Mouse (Mus musculus): ENCODE results near the gene Gm21976. TPM values are rescaled to one million over a fixed set of nuclear protein-coding genes. Genes with fewer than 3 reads are reported as not detected.

The Gm21976 gene
- polyA plus RNA-seq, 1 experiment, result not detected

DNA sequence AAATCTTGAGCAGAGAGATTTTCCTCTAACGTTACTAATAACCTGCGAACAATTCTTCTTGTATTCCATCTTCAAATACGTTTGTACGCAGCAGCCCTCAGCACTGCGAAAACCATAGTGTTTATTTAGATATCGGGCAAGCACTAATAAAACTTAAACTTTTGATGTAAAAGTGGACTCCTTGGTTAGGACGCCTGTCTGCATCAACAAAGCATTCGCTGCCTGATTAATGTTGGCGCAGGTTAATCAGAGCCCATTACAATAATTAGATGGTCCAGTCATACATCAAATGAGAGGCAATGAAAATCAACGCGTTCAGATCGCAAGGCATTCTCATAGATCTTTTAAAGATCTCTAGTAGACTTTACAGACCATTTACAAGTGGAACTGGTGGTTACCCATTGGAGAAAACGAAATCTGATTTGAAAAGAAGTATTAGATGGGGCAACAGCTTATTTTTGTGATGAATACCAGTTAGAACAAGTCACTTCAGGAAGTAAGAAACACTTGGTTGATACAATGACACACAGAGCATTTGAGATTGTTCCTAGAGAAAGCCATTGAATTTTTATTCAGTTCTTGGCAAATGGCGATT is 72.8 kb downstream of the Gm21976 start:
- no peak overlapping the region for H3K4me3 ChIP-seq (replicated peaks; ENCODE audit: control insufficient read depth, low read depth, low read length)
- no peaks in the 10 kb centered on the region for H3K4me1 ChIP-seq (ENCODE audit: control insufficient read depth, insufficient read depth, low read length)
- H3K27ac ChIP-seq (ENCODE audit: control insufficient read depth, insufficient read depth, low read depth, low read length, poor library complexity), result no peak overlapping the region
- WGBS, result 16% methylated on average over 14 of the region's 14 CpGs
- no peak for TF ChIP-seq POLR2A (IDR thresholded peaks at IDR 0.05; ENCODE audit: borderline replicate concordance, control insufficient read depth, low read depth, low read length)
- no peak for TF ChIP-seq CTCF (IDR thresholded peaks at IDR 0.05; ENCODE audit: control insufficient read depth, insufficient read depth, low read length)

DNA sequence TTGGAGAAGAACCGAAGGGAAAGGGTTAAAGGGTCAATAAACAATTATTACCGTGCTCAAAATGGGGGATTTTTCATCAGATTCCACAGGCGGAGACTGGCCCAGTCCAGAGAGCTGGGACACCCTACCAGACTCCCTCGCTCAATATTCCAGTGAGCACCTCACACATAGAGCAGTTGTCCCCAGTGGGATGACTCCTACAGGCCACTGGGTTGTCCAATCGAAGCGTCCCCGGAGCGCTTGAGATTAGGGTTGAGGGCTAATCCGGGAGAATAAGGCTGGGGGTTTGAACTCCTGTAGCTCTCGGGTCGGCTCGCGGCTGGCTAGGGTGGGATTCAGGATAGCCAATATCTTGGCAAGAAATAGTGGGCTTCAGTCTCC is 74.0 kb downstream of the Gm21976 start:
- H3K4me3 ChIP-seq (replicated peaks; ENCODE audit: control insufficient read depth, low read depth, low read length), result no peak overlapping the region
- WGBS, result 3% methylated on average over 13 of the region's 13 CpGs
- no peaks in the 10 kb centered on the region for H3K4me1 ChIP-seq (ENCODE audit: control insufficient read depth, insufficient read depth, low read length)
- no peak for TF ChIP-seq POLR2A (IDR thresholded peaks at IDR 0.05; ENCODE audit: borderline replicate concordance, control insufficient read depth, low read depth, low read length)
- no peak for TF ChIP-seq CTCF (IDR thresholded peaks at IDR 0.05; ENCODE audit: control insufficient read depth, insufficient read depth, low read length)
- no peak overlapping the region for H3K27ac ChIP-seq (ENCODE audit: control insufficient read depth, insufficient read depth, low read depth, low read length, poor library complexity)

DNA sequence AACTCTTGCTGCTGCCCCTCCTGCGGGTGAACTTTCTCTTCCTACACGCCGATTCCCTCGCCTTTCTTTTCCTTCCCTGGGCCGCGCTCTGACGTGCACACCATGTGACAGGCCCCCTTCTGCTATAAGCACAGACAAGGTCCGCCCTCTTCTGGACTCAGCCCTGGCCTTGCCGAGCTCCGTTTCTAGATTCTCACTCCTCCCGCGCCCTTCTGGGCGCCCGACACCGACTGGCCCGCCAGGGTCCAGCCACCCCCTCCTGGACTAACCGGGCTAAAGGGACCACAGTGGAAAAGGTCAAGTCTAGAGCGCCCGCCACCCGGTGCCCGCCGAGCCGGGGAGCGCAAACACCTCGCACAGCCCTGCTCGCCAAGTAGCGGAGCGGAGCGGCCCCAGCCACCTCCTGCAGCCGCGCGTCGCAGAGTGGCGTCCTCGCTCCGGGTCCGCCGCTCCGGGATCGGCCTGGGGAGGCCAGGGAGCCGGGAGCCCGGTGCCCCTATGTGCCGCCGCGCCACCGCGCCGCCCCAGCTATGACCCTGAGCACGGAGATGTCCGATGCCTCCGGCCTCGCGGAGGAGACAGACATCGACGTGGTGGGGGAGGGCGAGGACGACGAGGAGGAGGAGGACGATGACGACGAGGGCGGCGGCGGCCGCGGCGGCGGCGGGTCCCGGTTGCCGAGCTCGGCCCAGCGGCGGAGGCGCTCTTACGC is 74.6 kb downstream of the Gm21976 start, which contains the start of gene Foxd1:
Gene Foxd1, plus strand, starts transcription at position 153 of the 712 bp plus-strand sequence.
- Histone ChIP-seq H3K4me1 (ENCODE audit: control insufficient read depth, insufficient read depth, low read length) (no peaks in the 10 kb centered on the region), H3K4me3 (replicated peaks; ENCODE audit: control insufficient read depth, low read depth, low read length) (no peak within 1 kb of the TSS), H3K27ac (ENCODE audit: control insufficient read depth, insufficient read depth, low read depth, low read length, poor library complexity) (no peak within 1 kb of the TSS; the same call in 1 of the 2 replicates)
- TF ChIP-seq POLR2A (IDR thresholded peaks at IDR 0.05; ENCODE audit: borderline replicate concordance, control insufficient read depth, low read depth, low read length) (no peak), CTCF (IDR thresholded peaks at IDR 0.05; ENCODE audit: control insufficient read depth, insufficient read depth, low read length) (no peak)
- 1% methylated on average over 76 of the region's 76 CpGs for WGBS

DNA sequence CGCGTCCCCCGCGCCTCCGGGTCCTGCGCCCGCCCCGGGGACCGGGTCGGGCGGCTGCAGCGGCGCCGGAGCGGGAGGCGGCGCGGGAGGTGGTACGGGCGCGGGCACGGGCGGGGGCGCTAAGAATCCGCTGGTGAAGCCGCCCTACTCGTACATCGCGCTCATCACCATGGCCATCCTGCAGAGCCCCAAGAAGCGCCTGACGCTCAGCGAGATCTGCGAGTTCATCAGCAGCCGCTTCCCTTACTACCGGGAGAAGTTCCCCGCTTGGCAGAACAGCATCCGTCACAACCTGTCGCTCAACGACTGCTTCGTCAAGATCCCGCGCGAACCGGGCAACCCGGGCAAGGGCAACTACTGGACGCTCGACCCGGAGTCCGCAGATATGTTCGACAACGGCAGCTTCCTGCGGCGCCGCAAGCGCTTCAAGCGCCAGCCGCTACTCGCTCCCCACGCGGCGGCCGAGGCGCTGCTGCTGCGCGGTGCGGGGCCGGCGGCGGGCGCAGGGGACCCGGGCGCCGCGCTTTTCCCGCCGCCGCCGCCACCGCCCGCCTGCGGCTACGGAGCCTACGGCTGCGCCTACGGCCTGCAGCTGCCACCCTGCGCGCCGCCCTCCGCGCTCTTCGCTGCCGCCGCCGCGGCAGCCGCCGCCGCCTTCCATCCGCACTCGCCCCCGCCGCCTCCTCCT is 75.3 kb downstream of the Gm21976 start:
- TF ChIP-seq POLR2A (IDR thresholded peaks at IDR 0.05; ENCODE audit: borderline replicate concordance, control insufficient read depth, low read depth, low read length) (no peak), CTCF (IDR thresholded peaks at IDR 0.05; ENCODE audit: control insufficient read depth, insufficient read depth, low read length) (no peak)
- Histone ChIP-seq H3K4me1 (ENCODE audit: control insufficient read depth, insufficient read depth, low read length) (no peaks in the 10 kb centered on the region), H3K27ac (ENCODE audit: control insufficient read depth, insufficient read depth, low read depth, low read length, poor library complexity) (no peak overlapping the region), H3K4me3 (replicated peaks; ENCODE audit: control insufficient read depth, low read depth, low read length) (no peak overlapping the region)
- 1% methylated on average over 93 of the region's 102 CpGs for WGBS

DNA sequence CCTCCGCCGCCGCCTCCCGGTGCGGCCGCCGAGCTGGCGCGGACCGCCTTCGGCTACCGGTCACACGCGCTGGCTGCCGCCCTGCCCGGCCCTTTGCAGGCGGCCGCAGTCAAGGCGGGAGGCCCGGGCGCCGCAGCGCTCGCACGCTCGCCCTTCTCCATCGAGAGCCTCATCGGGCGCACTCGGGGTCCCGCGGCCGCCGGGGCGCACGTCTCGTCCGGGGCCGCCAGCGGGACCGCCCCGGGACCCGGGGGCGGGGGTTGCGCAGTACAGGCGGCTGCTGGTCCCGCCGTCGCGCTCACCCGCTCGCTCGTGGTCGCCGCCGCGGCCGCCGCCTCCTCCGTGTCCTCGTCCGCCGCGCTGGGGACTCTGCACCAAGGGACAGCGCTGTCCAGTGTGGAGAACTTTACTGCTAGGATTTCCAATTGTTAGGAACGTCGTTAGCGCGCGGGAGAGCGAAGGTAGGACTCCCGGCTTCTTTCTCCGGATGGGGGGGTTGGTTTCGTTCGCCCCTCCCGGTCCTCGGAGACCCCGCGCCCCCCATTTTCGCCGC is 75.9 kb downstream of the Gm21976 start:
- 2% methylated on average over 78 of the region's 81 CpGs for WGBS
- no peak overlapping the region for H3K27ac ChIP-seq (ENCODE audit: control insufficient read depth, insufficient read depth, low read depth, low read length, poor library complexity)
- H3K4me3 ChIP-seq (replicated peaks; ENCODE audit: control insufficient read depth, low read depth, low read length), result no peak overlapping the region
- no peaks in the 10 kb centered on the region for H3K4me1 ChIP-seq (ENCODE audit: control insufficient read depth, insufficient read depth, low read length)
- TF ChIP-seq POLR2A (IDR thresholded peaks at IDR 0.05; ENCODE audit: borderline replicate concordance, control insufficient read depth, low read depth, low read length) (no peak), CTCF (IDR thresholded peaks at IDR 0.05; ENCODE audit: control insufficient read depth, insufficient read depth, low read length) (no peak)

DNA sequence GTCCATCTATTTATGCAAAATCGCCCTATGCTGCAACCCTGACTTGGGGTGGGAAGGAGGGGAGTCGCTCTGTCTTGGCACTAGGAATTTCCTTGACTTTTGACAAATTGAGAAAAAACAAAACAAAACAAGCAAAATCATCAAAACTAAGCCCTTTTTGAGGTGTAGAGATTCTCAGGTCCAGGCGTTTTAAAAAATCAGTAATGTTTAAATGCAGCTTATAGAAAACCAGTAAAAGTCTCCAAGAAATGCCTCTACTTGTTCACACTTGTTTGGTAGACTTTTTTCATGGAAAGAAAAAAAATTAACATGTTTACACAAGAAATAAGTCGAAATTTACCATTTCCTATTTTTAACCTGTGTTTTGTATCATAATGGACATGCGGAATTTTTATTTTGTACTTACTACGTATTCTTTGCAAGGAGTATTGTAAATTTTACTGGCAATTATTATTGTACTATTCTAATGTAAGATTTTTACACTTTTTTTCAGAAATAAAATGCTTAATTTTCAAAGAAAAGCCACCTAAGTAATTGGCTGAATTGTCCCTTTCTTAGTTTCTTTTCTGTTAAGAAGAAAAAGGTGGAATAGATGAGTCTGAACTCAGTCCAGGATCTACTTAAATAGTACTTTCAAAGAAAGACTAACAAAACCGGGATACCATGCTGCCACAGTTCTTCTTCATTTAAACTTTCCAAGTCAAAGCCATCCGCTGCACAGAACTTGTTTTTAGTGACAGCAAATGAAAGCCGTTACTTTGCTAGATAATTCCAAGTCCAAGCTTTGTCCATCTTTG is 76.7 kb downstream of the Gm21976 start:
- 15% methylated on average over 9 of the region's 9 CpGs for WGBS
- no peak overlapping the region for H3K4me3 ChIP-seq (replicated peaks; ENCODE audit: control insufficient read depth, low read depth, low read length)
- TF ChIP-seq POLR2A (IDR thresholded peaks at IDR 0.05; ENCODE audit: borderline replicate concordance, control insufficient read depth, low read depth, low read length), result no peak
- TF ChIP-seq CTCF (IDR thresholded peaks at IDR 0.05; ENCODE audit: control insufficient read depth, insufficient read depth, low read length), result no peak
- H3K4me1 ChIP-seq (ENCODE audit: control insufficient read depth, insufficient read depth, low read length), result no peaks in the 10 kb centered on the region
- no peak overlapping the region for H3K27ac ChIP-seq (ENCODE audit: control insufficient read depth, insufficient read depth, low read depth, low read length, poor library complexity)

Other genes starting within 250 kb of the Gm21976 start
- 2.7 TPM in 1 of 2 replicates, not detected in the other for gene Arhgef28, start 73.4 kb upstream of the Gm21976 start, polyA plus RNA-seq (2011; ENCODE audit: insufficient read depth, insufficient read length, low replicate concordance, missing spikeins)
- gene Utp15, start 16.8 kb upstream of the Gm21976 start, polyA plus RNA-seq (2011; ENCODE audit: insufficient read depth, insufficient read length, low replicate concordance, missing spikeins), result 3.9 and 12.0 TPM in 2 replicates
- 7.7 and 9.3 TPM in 2 replicates for gene Ankra2, start 16.8 kb upstream of the Gm21976 start, polyA plus RNA-seq (2011; ENCODE audit: insufficient read depth, insufficient read length, low replicate concordance, missing spikeins)
- gene Btf3, start 37.1 kb downstream of the Gm21976 start, polyA plus RNA-seq (2011; ENCODE audit: insufficient read depth, insufficient read length, low replicate concordance, missing spikeins), result 419 and 484 TPM in 2 replicates
- not detected in 2 replicates for gene Foxd1, start 74.4 kb downstream of the Gm21976 start, polyA plus RNA-seq (2011; ENCODE audit: insufficient read depth, insufficient read length, low replicate concordance, missing spikeins)
- gene Gm10320, start 212.1 kb downstream of the Gm21976 start, polyA plus RNA-seq (2011; ENCODE audit: insufficient read depth, insufficient read length, low replicate concordance, missing spikeins), result 9.2 TPM in 1 of 2 replicates, not detected in the other

Data from bone marrow, adult 2 months (tissue).